Mouse (Mus musculus) erythroblast, embryonic 14.5 days (primary cell): Measurements from ENCODE around the gene Jmjd1c.

ENCODE experiments used
- GATA1 ChIP-seq: IDR thresholded peaks from 2 replicates; pipeline ENCODE4 v1.6.1; 2012; ENCODE audit warnings: low read length, inconsistent platforms, mixed read lengths
- TAL1 ChIP-seq: IDR thresholded peaks from 3 replicates; pipeline ENCODE4 v1.6.1; 2012; ENCODE audit warnings: low read length, inconsistent platforms, mixed read lengths

DNA sequence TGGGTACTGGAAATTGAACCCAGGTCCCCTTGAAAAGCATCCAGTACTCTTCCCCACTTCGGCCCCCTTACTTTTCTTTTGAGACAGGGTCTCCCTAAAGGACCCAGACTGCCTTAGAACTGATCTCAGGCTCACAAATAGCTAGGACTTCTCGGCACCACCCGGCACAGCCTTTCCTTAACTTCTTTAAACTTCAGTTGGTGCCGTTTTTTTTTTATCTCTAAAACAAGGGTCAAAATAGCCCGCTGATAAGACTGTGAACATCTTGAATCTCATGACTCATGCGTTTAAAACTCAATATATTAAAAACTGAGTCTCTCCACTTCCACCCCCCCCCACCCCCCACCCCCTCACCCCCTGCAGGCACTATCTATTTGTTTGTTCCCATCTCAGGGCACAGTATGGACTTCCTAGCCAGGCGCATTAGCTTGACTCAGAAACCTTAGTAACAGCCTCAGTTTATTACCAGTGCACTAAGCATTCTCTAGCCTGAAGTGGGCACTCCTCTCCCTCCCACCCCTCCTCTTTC is 200.1 kb downstream of the Jmjd1c start:
- no peak for TF ChIP-seq TAL1
- no peak for TF ChIP-seq GATA1
